In the genomic region with DNA sequence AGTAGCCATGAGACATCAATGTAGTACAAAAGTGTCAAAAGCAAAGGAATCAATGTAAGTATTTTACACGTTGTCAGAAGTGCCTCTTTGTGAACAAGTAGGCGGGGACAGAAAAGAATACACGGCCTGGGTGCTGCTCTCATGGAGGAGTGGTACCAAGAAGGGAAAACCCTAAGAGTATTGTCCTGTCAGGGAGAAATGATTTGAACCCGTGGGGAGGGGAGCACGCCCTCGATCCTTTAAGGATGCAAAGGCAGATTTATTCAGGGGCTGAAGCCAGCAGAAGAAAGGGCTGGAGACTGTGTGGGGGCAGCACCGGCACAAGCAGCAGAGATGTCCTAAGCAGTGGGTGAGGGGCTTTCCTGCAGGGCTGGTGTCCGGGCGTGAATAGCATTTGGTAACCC, we compare ENCODE assay signal across 10 mouse cellular contexts. TPM values are rescaled to one million over a fixed set of nuclear protein-coding genes. Genes with fewer than 3 reads are reported as not detected.
A peak's percentile ranks its signal among the peaks of the same experiment; 100 is the strongest.
DNase-seq lines count a peak whose midpoint lies in the region; ATAC-seq and TF ChIP-seq lines count a peak whose summit lies in the region.
"Had no signal": no experiment of that assay in that cellular context is flagged by ENCODE, and none has a peak within 500 bp of the region (broad histone marks: within the 10 kb centered on the region; RNA-seq: fewer than 3 reads in every experiment).

No protein-coding gene starts in this region.

- no peaks in the 10 kb centered on the region for H3K36me3 ChIP-seq in heart, postnatal 0 days (replicated peaks; ENCODE audit: control insufficient read depth, insufficient read depth, low read length)
- H3K36me3 ChIP-seq in hindbrain, embryonic 10.5 days, result 0 out of 2 replicates have a peak, but pooled peaks cover 3% of the 10 kb centered on the region

- H3K4me1 ChIP-seq in heart, postnatal 0 days (ENCODE audit: control insufficient read depth, insufficient read depth), result peaks cover 13% of the 10 kb centered on the region
- peaks cover 55% of the 10 kb centered on the region for H3K4me1 ChIP-seq in hindbrain, embryonic 10.5 days (replicated peaks)

- no peaks in the 10 kb centered on the region for H3K9me3 ChIP-seq in heart, postnatal 0 days (replicated peaks; ENCODE audit: control insufficient read depth, low read length)
- H3K9me3 ChIP-seq in hindbrain, embryonic 10.5 days, result no peaks in the 10 kb centered on the region

- DNase-seq in heart, postnatal 0 days (ENCODE audit: low spot score), result no peak
- DNase-seq in heart, adult 18-20 months, result no peak
- peak; percentile 54 for DNase-seq in embryo, embryonic 11 days
- peak; percentile 63 for DNase-seq in hindbrain, embryonic 10.5 days (ENCODE audit: low spot score)
- DNase-seq in neural tube, embryonic 10.5 days (ENCODE audit: extremely low spot score, low spot score), result peak; percentile 41
- DNase-seq in cerebellum, postnatal 36 days, result no peak
- no peak for DNase-seq in adrenal gland, postnatal 10 days
- DNase-seq in layer of hippocampus, postnatal 10 days (ENCODE audit: low spot score in 2 of 2), result no peak
- DNase-seq: thymus, postnatal 14 days had no signal

- no peak for TF ChIP-seq EP300 in heart, postnatal 0 days (IDR thresholded peaks at IDR 0.05; ENCODE audit: low read depth)

- WGBS in heart, postnatal 0 days, result 48% methylated on average over 9 of the region's 9 CpGs
- 13% methylated on average over 9 of the region's 9 CpGs for WGBS in hindbrain, embryonic 10.5 days

- no peak overlapping the region for H3K4me3 ChIP-seq in heart, postnatal 0 days (ENCODE audit: low read depth, low read length)
- H3K4me3 ChIP-seq in hindbrain, embryonic 10.5 days, result peak overlapping the region; percentile 41

- no peak overlapping the region for H3K9ac ChIP-seq in heart, postnatal 0 days (replicated peaks; ENCODE audit: low read depth, low read length)

- no peaks in the 10 kb centered on the region for H3K27me3 ChIP-seq in heart, postnatal 0 days (ENCODE audit: control insufficient read depth, insufficient read depth, low read length)
- H3K27me3 ChIP-seq in hindbrain, embryonic 10.5 days (ENCODE audit: insufficient read depth, poor library complexity, severe bottlenecking), result no peaks in the 10 kb centered on the region

- TF ChIP-seq CTCF in heart, postnatal 0 days (IDR thresholded peaks at IDR 0.05; ENCODE audit: low read depth), result no peak

- no peak overlapping the region for H3K27ac ChIP-seq in heart, postnatal 0 days (ENCODE audit: low read depth)
- peak overlapping the region; percentile 94 for H3K27ac ChIP-seq in hindbrain, embryonic 10.5 days
- H3K27ac ChIP-seq: macrophage had no signal

- peak overlapping the region; percentile 49; the same call in 1 of the 2 replicates for H3K4me2 ChIP-seq in heart, postnatal 0 days (ENCODE audit: low read depth, low read length)

- ATAC-seq in heart, postnatal 0 days (ENCODE audit: insufficient read depth, low read depth), result no peak

RNA-seq across cellular contexts. Expression of gene Ankrd6, which starts 26.7 kb away (rescaled TPM):
- 1.6 and 20.0 TPM in 2 replicates for total RNA-seq in heart, postnatal 0 days (2014; rRNA removed; ENCODE audit: low replicate concordance)
- polyA plus RNA-seq in heart, postnatal 0 days (2015; fragmentation: Nextera tagmentation; extraction: Ambion mirVana), result 2.3 and 2.4 TPM in 2 replicates
- total RNA-seq in heart, adult 18-20 months (2021), result 1 to 10 TPM; 4.8 to 5.9 TPM
- 24.0 and 27.1 TPM in 2 replicates for polyA plus RNA-seq in hindbrain, embryonic 10.5 days (2016; fragmentation: Nextera tagmentation; extraction: Ambion mirVana)
- 1 to 10 TPM; 4.8 to 5.4 TPM for total RNA-seq in adrenal gland, postnatal 10 days (2021)
- total RNA-seq in layer of hippocampus, postnatal 10 days (2021), result 10 to 100 TPM; 30.7 to 32.1 TPM

RNA-seq across cellular contexts. Expression of gene Rragd, which starts 58.9 kb away (rescaled TPM):
- total RNA-seq in heart, postnatal 0 days (2014; rRNA removed; ENCODE audit: low replicate concordance), result 61.3 and 75.3 TPM in 2 replicates
- polyA plus RNA-seq in heart, postnatal 0 days (2015; fragmentation: Nextera tagmentation; extraction: Ambion mirVana), result 35.4 and 41.1 TPM in 2 replicates
- total RNA-seq in heart, adult 18-20 months (2021), result 100 to 1,000 TPM in 1 of 2 experiments, 10 to 100 TPM in 1; 95.4 to 110 TPM
- polyA plus RNA-seq in hindbrain, embryonic 10.5 days (2016; fragmentation: Nextera tagmentation; extraction: Ambion mirVana), result 24.8 and 28.0 TPM in 2 replicates
- 10 to 100 TPM in 1 of 2 experiments, 1 to 10 TPM in 1; 7.4 to 11.0 TPM for total RNA-seq in adrenal gland, postnatal 10 days (2021)
- 10 to 100 TPM; 54.9 to 55.0 TPM for total RNA-seq in layer of hippocampus, postnatal 10 days (2021)

Comparison
In these comparisons a context has a peak if more than half of its experiments do, and no peak if none do; other contexts are left out.
1. DNase-seq: peak in embryo, embryonic 11 days (single experiment), hindbrain, embryonic 10.5 days (single experiment) and neural tube, embryonic 10.5 days (single experiment); none in heart, postnatal 0 days (single experiment), heart, adult 18-20 months (0 of 2), cerebellum, postnatal 36 days (0 of 2), adrenal gland, postnatal 10 days (single experiment) and layer of hippocampus, postnatal 10 days (0 of 2).